Mouse (Mus musculus) liver, adult (tissue): Measurements from ENCODE around the gene Cobl.

Source experiments
- GATA4 ChIP-seq: IDR thresholded peaks from 2 replicates; pipeline ENCODE4 v1.6.1; 2014; ENCODE audit warnings: mild to moderate bottlenecking, low read length; ENCODE audit not compliant: insufficient replicate concordance

Gene Cobl

GRCm38 (mm10) chr11:12459781-12460581 lies 4.8 kb downstream of the Cobl start:
- no peak for TF ChIP-seq GATA4

GRCm38 (mm10) chr11:12458814-12459213 lies 5.9 kb downstream of the Cobl start:
- TF ChIP-seq GATA4 = no peak

GRCm38 (mm10) chr11:12458392-12458791 lies 6.4 kb downstream of the Cobl start:
- no peak for TF ChIP-seq GATA4

- no peak for TF ChIP-seq GATA4
These were observed 16.7 kb downstream of the Cobl start for GRCm38 (mm10) chr11:12448101-12448500.

GRCm38 (mm10) chr11:12445222-12445621 lies 19.5 kb downstream of the Cobl start:
- TF ChIP-seq GATA4 = no peak

GRCm38 (mm10) chr11:12444215-12444614 lies 20.5 kb downstream of the Cobl start:
- TF ChIP-seq GATA4 = no peak

GRCm38 (mm10) chr11:12443614-12444013 lies 21.1 kb downstream of the Cobl start:
- no peak for TF ChIP-seq GATA4

- no peak for TF ChIP-seq GATA4
These were observed 21.6 kb downstream of the Cobl start for GRCm38 (mm10) chr11:12443185-12443584.

- TF ChIP-seq GATA4 = no peak
These were observed 22.5 kb downstream of the Cobl start for GRCm38 (mm10) chr11:12442283-12442682.

- TF ChIP-seq GATA4 = no peak
These were observed 28.9 kb downstream of the Cobl start for GRCm38 (mm10) chr11:12435905-12436304.

- no peak for TF ChIP-seq GATA4
These were observed 29.7 kb downstream of the Cobl start for GRCm38 (mm10) chr11:12435018-12435417.

GRCm38 (mm10) chr11:12434597-12434996 lies 30.2 kb downstream of the Cobl start:
- TF ChIP-seq GATA4 = no peak

GRCm38 (mm10) chr11:12431911-12432310 lies 32.8 kb downstream of the Cobl start:
- no peak for TF ChIP-seq GATA4

GRCm38 (mm10) chr11:12430231-12431041 lies 34.3 kb downstream of the Cobl start:
- no peak for TF ChIP-seq GATA4

GRCm38 (mm10) chr11:12426746-12427145 lies 38.0 kb downstream of the Cobl start:
- TF ChIP-seq GATA4 = no peak

- TF ChIP-seq GATA4 = no peak
These were observed 40.6 kb downstream of the Cobl start for GRCm38 (mm10) chr11:12424205-12424604.

GRCm38 (mm10) chr11:12421183-12421582 lies 43.6 kb downstream of the Cobl start:
- no peak for TF ChIP-seq GATA4

- TF ChIP-seq GATA4 = no peak
These were observed 44.6 kb downstream of the Cobl start for GRCm38 (mm10) chr11:12420146-12420545.
